Mouse (Mus musculus): ENCODE data around the gene Gm17542. TPM values are rescaled to one million over a fixed set of nuclear protein-coding genes. Genes with fewer than 3 reads are reported as not detected.
"Not testable (repeated sequence)": the region's sequence is repeated elsewhere in the genome, so short reads cannot be mapped to it uniquely, and the experiment has no call there.

Gm17542 gene
- polyA plus RNA-seq (2015; fragmentation: Nextera tagmentation; extraction: Ambion mirVana): not detected in 2 replicates

DNA sequence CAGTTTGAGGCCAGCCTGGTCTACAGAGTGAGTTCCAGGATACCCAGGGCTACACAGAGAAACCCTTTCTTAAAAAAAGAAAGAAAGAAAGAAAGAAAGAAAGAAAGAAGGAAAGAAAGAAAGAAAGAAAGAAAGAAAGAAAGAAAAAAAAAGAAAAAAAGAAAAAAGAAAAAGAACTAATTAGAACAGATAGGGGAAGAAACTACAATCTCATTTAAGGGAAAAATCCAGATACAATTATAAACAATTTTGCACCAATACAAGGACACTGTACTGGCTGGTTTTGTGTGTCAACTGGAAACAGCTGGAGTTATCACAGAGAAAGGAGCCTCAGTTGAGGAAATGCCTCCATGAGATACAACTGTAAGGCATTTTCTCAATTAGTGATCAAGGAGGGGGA, at the start of gene Gm17542:
TSS of gene Gm17542 (minus strand) at position 101 of the 400 bp plus-strand sequence.
- not testable (repeated sequence) for H3K27ac ChIP-seq; H3K4me3 ChIP-seq (replicated peaks); H3K27me3 ChIP-seq (replicated peaks); H3K9me3 ChIP-seq; H3K4me1 ChIP-seq (replicated peaks); H3K36me3 ChIP-seq; ATAC-seq; H3K9ac ChIP-seq; H3K4me2 ChIP-seq (replicated peaks)

DNA sequence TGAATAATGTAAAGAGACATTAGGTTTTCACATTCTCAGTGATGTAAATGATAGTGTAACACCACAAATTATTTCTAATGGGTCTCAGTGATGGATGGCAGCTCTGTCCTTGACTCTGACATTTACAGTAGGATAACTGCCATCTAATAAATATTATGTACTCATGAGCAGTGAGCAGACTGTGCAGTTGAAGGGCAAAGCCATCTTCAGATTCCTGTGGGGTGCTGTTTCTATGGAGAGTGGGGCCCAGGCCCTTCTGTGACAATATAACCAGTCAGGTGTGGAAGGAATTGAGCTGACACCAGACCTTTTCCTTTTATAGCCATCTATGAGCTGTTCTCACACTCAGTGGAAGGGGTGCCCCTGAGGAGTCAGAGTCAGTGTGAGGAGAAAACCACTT, 21.8 kb upstream of the Gm17542 start:
- Histone ChIP-seq H3K4me1 (replicated peaks) (no peaks in the 10 kb centered on the region), H3K36me3 (no peaks in the 10 kb centered on the region), H3K27ac (no peak overlapping the region), H3K9ac (no peak overlapping the region), H3K27me3 (replicated peaks) (no peaks in the 10 kb centered on the region), H3K4me2 (replicated peaks) (no peak overlapping the region), H3K4me3 (replicated peaks) (no peak overlapping the region), H3K9me3 (no peaks in the 10 kb centered on the region)
- no peak for ATAC-seq

DNA sequence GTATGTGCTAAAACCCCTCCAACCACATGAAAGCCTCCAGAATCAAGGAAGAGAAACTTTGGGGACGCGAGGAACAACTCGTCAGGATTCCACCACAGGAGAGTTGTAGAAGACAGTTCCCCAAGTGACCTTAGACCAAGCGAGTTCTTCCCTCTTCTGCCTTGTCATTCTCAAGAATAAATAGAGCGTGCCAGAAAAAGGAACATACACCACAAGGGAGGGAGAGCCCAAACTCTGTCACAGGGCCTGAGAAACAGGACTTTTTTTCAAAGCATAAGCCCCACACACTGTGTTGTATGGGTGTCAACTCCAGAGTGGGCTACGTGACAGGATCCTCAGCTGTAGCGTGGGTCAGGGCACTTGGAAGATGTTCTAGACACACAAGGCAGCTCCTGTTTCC, 20.1 kb upstream of the Gm17542 start:
- Histone ChIP-seq H3K9me3 (no peaks in the 10 kb centered on the region), H3K4me2 (replicated peaks) (no peak overlapping the region), H3K9ac (no peak overlapping the region), H3K36me3 (no peaks in the 10 kb centered on the region), H3K4me1 (replicated peaks) (no peaks in the 10 kb centered on the region), H3K27ac (no peak overlapping the region), H3K4me3 (replicated peaks) (no peak overlapping the region), H3K27me3 (replicated peaks) (no peaks in the 10 kb centered on the region)
- 85% methylated on average over 7 of the region's 7 CpGs for WGBS
- ATAC-seq: no peak

DNA sequence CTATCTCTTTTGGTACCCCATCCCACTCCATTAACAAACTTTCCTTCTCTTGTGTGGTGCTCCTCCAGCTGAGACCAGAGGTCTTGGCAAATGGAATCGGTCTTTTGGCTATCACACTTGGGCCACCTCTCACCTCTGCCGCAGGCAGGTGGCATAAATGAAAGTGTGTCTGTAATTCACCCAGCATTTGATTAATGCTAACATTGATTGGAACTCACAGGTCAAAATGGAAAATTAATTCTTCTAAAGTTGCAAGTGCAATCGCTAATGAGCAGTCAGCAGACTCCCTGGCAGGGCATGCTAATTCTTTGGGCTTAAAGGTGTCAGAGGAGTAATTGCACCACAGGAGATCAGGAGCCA, 3.2 kb downstream of the Gm17542 start:
- no peaks in the 10 kb centered on the region for H3K27me3 ChIP-seq (replicated peaks)
- WGBS: 56% methylated on average over 3 of the region's 3 CpGs
- H3K4me2 ChIP-seq (replicated peaks): peak overlapping the region; percentile 54
- H3K9me3 ChIP-seq: no peaks in the 10 kb centered on the region
- no peak for ATAC-seq
- no peaks in the 10 kb centered on the region for H3K36me3 ChIP-seq
- H3K27ac ChIP-seq: no peak overlapping the region
- no peaks in the 10 kb centered on the region for H3K4me1 ChIP-seq (replicated peaks)
- H3K9ac ChIP-seq: no peak overlapping the region
- peak overlapping the region; percentile 17; the same call in 1 of the 2 replicates for H3K4me3 ChIP-seq (replicated peaks)

DNA sequence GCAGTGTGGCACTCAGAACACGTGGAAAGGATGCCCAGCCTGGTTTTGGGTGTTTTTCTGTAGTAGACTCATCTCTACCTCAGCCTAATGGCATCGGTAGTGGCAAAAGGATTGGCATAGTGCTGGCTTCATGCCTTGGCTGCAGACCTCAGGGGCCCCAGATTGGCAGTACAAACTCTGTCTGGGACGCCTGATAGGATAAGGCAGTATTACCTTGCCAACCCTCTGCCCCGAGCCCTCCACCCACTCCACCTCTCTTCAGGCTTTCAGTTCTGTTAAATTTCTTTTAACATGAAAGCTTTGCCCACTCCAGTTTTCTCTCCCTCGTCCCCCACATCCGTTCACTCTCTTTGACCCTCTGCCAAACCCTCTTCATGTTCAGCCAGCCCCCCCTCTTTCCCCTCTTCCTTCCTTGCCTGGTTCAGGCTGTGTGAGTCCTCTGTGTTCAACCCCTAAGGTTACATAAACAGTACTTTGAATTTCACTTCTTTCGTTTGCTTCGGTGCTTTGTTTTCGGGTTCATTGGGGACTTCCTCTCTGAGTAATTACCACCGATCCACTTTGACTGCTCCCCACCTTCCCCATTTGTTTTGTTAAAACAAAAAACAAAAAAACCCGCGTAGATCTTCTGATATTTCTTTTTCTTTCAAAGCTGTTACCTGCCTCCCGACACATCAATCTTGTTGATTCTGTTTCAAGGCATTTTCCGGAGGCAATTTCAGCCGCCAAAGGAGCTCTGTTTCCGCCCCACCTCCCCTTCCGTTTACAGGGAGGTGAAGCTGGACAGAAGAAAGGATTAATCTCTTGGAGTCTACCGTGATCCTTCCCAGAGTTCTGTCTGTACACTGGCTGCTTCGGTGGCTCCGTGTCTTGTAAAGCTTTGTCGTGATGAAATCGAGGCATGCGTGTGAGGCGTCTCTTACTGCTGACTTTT, 3.9 kb downstream of the Gm17542 start:
- Histone ChIP-seq H3K4me1 (replicated peaks) (no peaks in the 10 kb centered on the region), H3K9me3 (no peaks in the 10 kb centered on the region), H3K27me3 (replicated peaks) (no peaks in the 10 kb centered on the region), H3K36me3 (no peaks in the 10 kb centered on the region), H3K27ac (no peak overlapping the region), H3K4me3 (replicated peaks) (peak overlapping the region; percentile 17), H3K4me2 (replicated peaks) (peak overlapping the region; percentile 54), H3K9ac (no peak overlapping the region)
- ATAC-seq: no peak
- WGBS: 23% methylated on average over 24 of the region's 24 CpGs

DNA sequence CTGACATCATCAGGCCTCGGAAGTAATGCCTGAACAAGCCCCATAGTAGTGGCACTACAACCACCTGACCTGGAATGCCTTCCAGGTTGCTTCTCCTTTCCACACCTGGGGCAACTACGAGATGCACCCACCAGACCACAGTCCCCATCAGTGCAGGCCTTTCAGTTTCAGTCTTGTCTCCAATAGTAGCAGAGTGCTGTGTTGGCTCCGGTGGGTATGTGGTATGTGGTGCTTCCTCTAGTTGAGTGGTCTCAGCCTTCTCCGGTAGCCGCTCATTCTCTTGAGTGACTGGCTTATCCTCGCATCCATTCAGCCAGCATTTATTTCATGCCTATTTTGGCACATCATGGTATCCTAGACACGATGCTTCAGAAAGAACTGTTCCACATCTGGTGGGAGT, 4.8 kb downstream of the Gm17542 start:
- no peak for ATAC-seq
- H3K4me1 ChIP-seq (replicated peaks): no peaks in the 10 kb centered on the region
- H3K4me3 ChIP-seq (replicated peaks): no peak overlapping the region
- H3K9me3 ChIP-seq: no peaks in the 10 kb centered on the region
- no peak overlapping the region for H3K4me2 ChIP-seq (replicated peaks)
- H3K36me3 ChIP-seq: no peaks in the 10 kb centered on the region
- H3K27ac ChIP-seq: no peak overlapping the region
- 93% methylated on average over 7 of the region's 7 CpGs for WGBS
- H3K9ac ChIP-seq: no peak overlapping the region
- no peaks in the 10 kb centered on the region for H3K27me3 ChIP-seq (replicated peaks)

DNA sequence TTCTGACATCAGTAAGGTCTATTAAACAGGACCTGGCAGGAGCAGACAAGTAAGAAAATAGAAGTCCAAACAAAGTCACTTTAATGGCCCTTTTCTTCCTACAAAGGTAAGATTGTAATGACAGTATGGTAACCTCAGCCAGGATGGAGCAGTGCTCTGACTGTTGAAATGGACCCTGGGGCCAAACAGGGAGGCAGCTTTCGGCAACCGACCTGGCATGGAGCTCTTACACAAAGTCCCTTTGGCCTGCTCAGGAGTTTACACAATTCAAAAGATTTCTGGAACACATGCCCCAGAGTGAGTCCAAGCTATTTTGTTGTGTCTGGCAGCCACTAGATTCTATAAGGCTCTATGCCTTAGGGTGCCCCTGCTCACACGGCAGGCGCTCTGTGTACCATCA, 9.0 kb downstream of the Gm17542 start:
- Histone ChIP-seq H3K27me3 (replicated peaks) (no peaks in the 10 kb centered on the region), H3K4me1 (replicated peaks) (no peaks in the 10 kb centered on the region), H3K9ac (no peak overlapping the region), H3K27ac (no peak overlapping the region), H3K4me3 (replicated peaks) (no peak overlapping the region), H3K36me3 (no peaks in the 10 kb centered on the region), H3K4me2 (replicated peaks) (no peak overlapping the region), H3K9me3 (no peaks in the 10 kb centered on the region)
- WGBS: 80% methylated on average over 4 of the region's 4 CpGs
- ATAC-seq: no peak

DNA sequence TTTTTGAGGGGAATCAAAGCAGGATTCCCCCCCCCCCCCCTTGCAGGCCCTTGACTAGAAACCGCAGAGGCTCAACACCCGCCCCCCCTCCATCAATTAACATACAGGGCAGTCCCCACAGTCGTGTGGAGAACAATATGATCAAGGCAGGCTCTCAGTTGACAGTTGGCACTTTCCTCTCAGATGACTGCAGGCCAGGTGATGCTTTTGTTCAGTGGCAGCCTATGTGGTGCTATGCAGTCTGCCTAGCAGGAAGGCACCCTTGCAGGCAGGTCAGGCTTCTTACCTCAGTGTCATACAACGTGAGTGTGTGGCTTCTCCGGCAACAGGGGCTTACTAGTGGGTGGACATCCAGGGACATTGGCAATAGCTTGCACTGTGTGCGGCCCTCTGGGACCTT, 17.4 kb downstream of the Gm17542 start:
- no peak for ATAC-seq
- H3K9me3 ChIP-seq: no peaks in the 10 kb centered on the region
- H3K27ac ChIP-seq: no peak overlapping the region
- 47% methylated on average over 6 of the region's 6 CpGs for WGBS
- no peak overlapping the region for H3K4me3 ChIP-seq (replicated peaks)
- H3K36me3 ChIP-seq: no peaks in the 10 kb centered on the region
- no peak overlapping the region for H3K9ac ChIP-seq
- H3K27me3 ChIP-seq (replicated peaks): no peaks in the 10 kb centered on the region
- H3K4me1 ChIP-seq (replicated peaks): no peaks in the 10 kb centered on the region
- no peak overlapping the region for H3K4me2 ChIP-seq (replicated peaks)

DNA sequence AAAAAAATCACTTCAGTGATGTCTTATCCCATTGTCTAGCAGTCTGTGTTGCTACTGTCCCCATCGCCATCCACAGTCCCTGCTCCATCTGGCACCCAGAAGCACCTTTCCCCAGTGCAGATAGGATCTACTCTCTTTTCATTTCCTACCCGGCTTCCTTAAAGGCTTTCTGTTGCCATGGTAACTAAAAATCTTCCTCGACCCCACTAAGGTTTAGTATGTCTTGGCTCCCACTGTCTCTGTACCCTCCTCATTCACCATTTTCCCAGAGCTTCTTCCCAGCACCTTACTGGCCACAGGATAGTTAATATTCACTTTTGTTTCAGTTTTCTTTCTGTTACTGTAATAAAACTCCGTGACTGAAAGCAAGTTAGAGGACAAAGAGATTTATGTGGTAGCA, 17.9 kb downstream of the Gm17542 start:
- no peak overlapping the region for H3K9ac ChIP-seq
- no peak overlapping the region for H3K4me2 ChIP-seq (replicated peaks)
- no peaks in the 10 kb centered on the region for H3K9me3 ChIP-seq
- no peak for ATAC-seq
- no peaks in the 10 kb centered on the region for H3K27me3 ChIP-seq (replicated peaks)
- WGBS: 30% methylated on average over 4 of the region's 4 CpGs
- no peaks in the 10 kb centered on the region for H3K36me3 ChIP-seq
- no peak overlapping the region for H3K4me3 ChIP-seq (replicated peaks)
- no peak overlapping the region for H3K27ac ChIP-seq
- no peaks in the 10 kb centered on the region for H3K4me1 ChIP-seq (replicated peaks)

DNA sequence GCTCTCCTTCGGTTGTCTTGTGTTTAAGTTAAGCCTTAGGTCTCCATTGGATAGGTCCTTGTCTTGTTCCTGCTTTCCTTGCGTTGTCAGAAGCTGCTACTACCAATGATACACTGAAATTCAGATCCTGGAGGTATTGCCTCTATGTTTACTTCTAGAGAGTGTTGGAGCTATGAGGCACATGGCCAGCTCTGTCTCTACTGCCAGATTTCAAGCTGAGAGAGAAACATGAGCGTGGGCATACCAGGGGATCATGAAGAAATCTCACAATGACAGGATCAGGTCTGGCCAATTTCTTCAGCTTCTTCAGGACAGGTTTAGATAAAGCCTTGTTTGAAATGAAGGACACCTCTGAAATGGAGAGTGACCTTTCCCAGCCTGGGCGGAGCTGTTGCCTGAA, 19.1 kb downstream of the Gm17542 start:
- H3K9me3 ChIP-seq: no peaks in the 10 kb centered on the region
- H3K27ac ChIP-seq: no peak overlapping the region
- no peaks in the 10 kb centered on the region for H3K36me3 ChIP-seq
- no peak overlapping the region for H3K9ac ChIP-seq
- no peak overlapping the region for H3K4me3 ChIP-seq (replicated peaks)
- no peak overlapping the region for H3K4me2 ChIP-seq (replicated peaks)
- WGBS: 75% methylated on average over 4 of the region's 4 CpGs
- H3K4me1 ChIP-seq (replicated peaks): no peaks in the 10 kb centered on the region
- no peak for ATAC-seq
- H3K27me3 ChIP-seq (replicated peaks): no peaks in the 10 kb centered on the region

DNA sequence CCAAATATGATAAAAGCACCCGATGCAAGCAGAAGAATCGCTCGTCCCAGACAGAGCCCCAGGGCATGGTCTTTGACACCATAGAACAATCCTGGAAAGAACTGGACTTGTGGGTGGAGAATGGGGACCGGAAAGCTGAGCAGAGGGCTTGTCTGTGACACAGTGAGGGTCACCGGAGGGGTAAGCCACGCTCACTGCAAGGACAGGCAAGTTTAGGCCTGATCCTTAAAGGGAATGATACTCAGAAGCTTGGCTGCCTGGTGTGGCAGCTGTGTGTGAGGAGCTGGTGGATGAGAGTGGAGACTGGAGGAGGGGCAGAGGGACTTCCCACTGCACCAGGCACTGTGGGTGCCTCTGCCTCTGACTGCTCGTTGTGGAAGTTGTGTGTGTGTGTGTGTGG, 27.0 kb downstream of the Gm17542 start:
- Histone ChIP-seq H3K36me3 (no peaks in the 10 kb centered on the region), H3K9me3 (no peaks in the 10 kb centered on the region), H3K9ac (no peak overlapping the region), H3K4me1 (replicated peaks) (no peaks in the 10 kb centered on the region), H3K27ac (no peak overlapping the region), H3K4me3 (replicated peaks) (no peak overlapping the region), H3K27me3 (replicated peaks) (no peaks in the 10 kb centered on the region), H3K4me2 (replicated peaks) (no peak overlapping the region)
- no peak for ATAC-seq
- WGBS: 81% methylated on average over 6 of the region's 7 CpGs

DNA sequence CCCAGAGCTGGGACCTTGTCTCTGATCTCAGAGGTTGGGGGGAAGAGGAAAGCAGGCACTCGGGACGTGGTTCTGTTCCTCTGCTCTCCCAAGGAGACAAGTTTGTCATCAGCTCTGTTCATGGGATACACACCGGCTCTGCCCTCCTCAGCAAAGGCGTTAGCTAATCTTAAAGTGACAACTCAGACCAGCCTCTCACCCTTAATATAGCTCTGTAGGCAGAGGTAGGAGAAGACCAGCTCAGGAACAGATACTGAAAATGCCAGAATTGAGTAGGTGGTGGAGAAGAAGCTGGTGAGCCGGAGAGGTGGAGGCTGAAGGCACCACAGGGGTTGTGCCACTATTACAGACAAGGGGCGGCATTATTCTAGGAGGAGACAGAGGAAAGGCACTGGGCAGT, 38.7 kb downstream of the Gm17542 start:
- Histone ChIP-seq H3K9ac (no peak overlapping the region), H3K4me3 (replicated peaks) (no peak overlapping the region), H3K4me1 (replicated peaks) (peaks cover 3% of the 10 kb centered on the region; the same call in 1 of the 2 replicates), H3K27ac (no peak overlapping the region), H3K36me3 (no peaks in the 10 kb centered on the region), H3K27me3 (replicated peaks) (no peaks in the 10 kb centered on the region), H3K9me3 (no peaks in the 10 kb centered on the region), H3K4me2 (replicated peaks) (no peak overlapping the region)
- no peak for ATAC-seq
- WGBS: 80% methylated on average over 6 of the region's 6 CpGs

DNA sequence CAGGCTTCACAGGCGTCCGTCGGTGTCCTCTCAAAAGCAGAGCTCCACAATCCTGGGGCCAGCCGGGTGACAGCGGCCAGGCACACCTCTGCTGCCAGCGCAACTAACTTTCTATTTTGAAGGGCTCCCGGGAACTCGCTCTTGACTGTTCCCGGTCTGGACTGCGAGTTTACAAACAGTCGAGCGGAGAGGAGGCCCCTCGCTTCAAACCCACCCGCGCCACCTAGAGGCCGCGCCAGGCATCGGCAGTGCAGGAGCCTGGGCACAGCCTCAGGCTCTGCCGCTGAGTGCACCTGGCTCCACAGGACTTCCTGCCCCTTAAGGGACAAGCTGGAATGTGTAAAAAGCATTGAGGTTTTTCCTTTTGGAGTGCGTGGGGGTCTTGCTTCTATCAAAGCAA, 42.5 kb downstream of the Gm17542 start, which contains the start of gene Edar:
TSS of gene Edar (minus strand) at position 122 of the 400 bp plus-strand sequence.
- peak within 1 kb of the TSS; percentile 70 for H3K4me2 ChIP-seq (replicated peaks)
- H3K4me1 ChIP-seq (replicated peaks): peaks cover 3% of the 10 kb centered on the region; the same call in 1 of the 2 replicates
- H3K27ac ChIP-seq: no peak within 1 kb of the TSS
- ATAC-seq: peak; percentile 95
- peak within 1 kb of the TSS; percentile 37 for H3K4me3 ChIP-seq (replicated peaks)
- no peaks in the 10 kb centered on the region for H3K9me3 ChIP-seq
- H3K27me3 ChIP-seq (replicated peaks): no peaks in the 10 kb centered on the region; the same call in 1 of the 2 replicates
- 2% methylated on average over 20 of the region's 20 CpGs for WGBS
- no peaks in the 10 kb centered on the region for H3K36me3 ChIP-seq
- H3K9ac ChIP-seq: peak within 1 kb of the TSS; percentile 44; the same call in 1 of the 2 replicates

Data from intestine, embryonic 15.5 days (tissue).